Comparison of ENCODE assay signal across 8 mouse cellular contexts in genomic region chr11:114684627-114685373, GRCm38 (mm10). TPM values are rescaled to one million over a fixed set of nuclear protein-coding genes. Genes with fewer than 3 reads are reported as not detected.
DNase-seq lines count a peak whose midpoint lies in the region; ATAC-seq and TF ChIP-seq lines count a peak whose summit lies in the region.

No protein-coding gene starts in this region.

- no peaks in the 10 kb centered on the region for H3K79me2 ChIP-seq in CH12.LX (replicated peaks; ENCODE audit: control insufficient read depth, extremely low read depth, insufficient read depth, poor library complexity, severe bottlenecking)

- H3K9me3 ChIP-seq in CH12.LX (replicated peaks; ENCODE audit: low read length), result no peaks in the 10 kb centered on the region
- no peaks in the 10 kb centered on the region for H3K9me3 ChIP-seq in embryonic facial prominence, embryonic 10.5 days
- H3K9me3 ChIP-seq in liver, embryonic 11.5 days (ENCODE audit: control insufficient read depth, low read length), result no peaks in the 10 kb centered on the region

- no peak for TF ChIP-seq CTCF in CH12.LX (conservative IDR thresholded peaks at IDR 0.05 in 1 of 2, IDR thresholded peaks at IDR 0.05 in 1 of 2; ENCODE audit: low read depth in 2 of 2, low read length in 2 of 2)

- peaks cover 5 to 45% of the 10 kb centered on the region in 2 experiments for H3K4me1 ChIP-seq in CH12.LX (ENCODE audit: control insufficient read depth in 1 of 2, insufficient read depth in 2 of 2)
- peaks cover 55% of the 10 kb centered on the region for H3K4me1 ChIP-seq in embryonic facial prominence, embryonic 10.5 days
- peaks cover 7% of the 10 kb centered on the region for H3K4me1 ChIP-seq in liver, embryonic 11.5 days (replicated peaks; ENCODE audit: control insufficient read depth, insufficient read depth, low read length)

- no peak for TF ChIP-seq RAD21 in CH12.LX (IDR thresholded peaks at IDR 0.05; ENCODE audit: low read depth, low read length)

- dilution Hi-C loops in CH12.LX (cut with MboI; ENCODE audit: extremely low pct_ligation_motif_present, extremely low pct_unique_long_range_greater_than_20kb, low sequenced_read_pairs), result no loop called here

- in situ Hi-C loops in CH12.LX (cut with MboI; ENCODE audit: low pct_ligation_motif_present, low pct_unique_long_range_greater_than_20kb, low sequenced_read_pairs), result no loop called here

- peak overlapping the region in 2 of 3 experiments; percentile 6 to 27 for H3K4me3 ChIP-seq in CH12.LX (replicated peaks in 1 of 3; ENCODE audit: low read depth in 2 of 3, low read length in 2 of 3, poor library complexity in 1 of 3)
- 0 out of 2 replicates have a peak overlapping the region, but pooled peaks have one; percentile 22 for H3K4me3 ChIP-seq in embryonic facial prominence, embryonic 10.5 days
- no peak overlapping the region for H3K4me3 ChIP-seq in liver, embryonic 11.5 days (ENCODE audit: low read depth, low read length)

- no peaks in the 10 kb centered on the region for H3K27me3 ChIP-seq in CH12.LX (replicated peaks)
- no peaks in the 10 kb centered on the region for H3K27me3 ChIP-seq in embryonic facial prominence, embryonic 10.5 days (replicated peaks; ENCODE audit: low read depth, poor library complexity, severe bottlenecking)
- no peaks in the 10 kb centered on the region for H3K27me3 ChIP-seq in liver, embryonic 11.5 days (replicated peaks; ENCODE audit: control insufficient read depth, insufficient read depth, low read length)

- WGBS in embryonic facial prominence, embryonic 10.5 days, result 63% methylated on average over 14 of the region's 14 CpGs
- 73% methylated on average over 14 of the region's 14 CpGs for WGBS in liver, embryonic 11.5 days

- no peak for TF ChIP-seq EP300 in CH12.LX (IDR thresholded peaks at IDR 0.05; ENCODE audit: low read length)

- ATAC-seq in liver, embryonic 11.5 days (replicated peaks; ENCODE audit: low FRiP score), result peak; percentile 22; the same call in 1 of the 2 replicates
- ATAC-seq in activated CD4-positive, CD25-positive, alpha-beta regulatory T cell, adult 4 months, result no peak
- no peak for ATAC-seq in frontal cortex, adult (ENCODE audit: low TSS enrichment)

- no peak overlapping the region for H3K4me2 ChIP-seq in CH12.LX (ENCODE audit: insufficient read depth, low read depth, poor library complexity, severe bottlenecking)
- no peak overlapping the region for H3K4me2 ChIP-seq in liver, embryonic 11.5 days

- no peak overlapping the region for H3K9ac ChIP-seq in CH12.LX (ENCODE audit: insufficient read depth, low read depth)
- H3K9ac ChIP-seq in liver, embryonic 11.5 days (ENCODE audit: low read depth, low read length), result no peak overlapping the region

- no peak overlapping the region for H3K27ac ChIP-seq in CH12.LX (ENCODE audit: insufficient read depth, low read depth)
- peak overlapping the region; percentile 75 for H3K27ac ChIP-seq in embryonic facial prominence, embryonic 10.5 days (replicated peaks)
- no peak overlapping the region for H3K27ac ChIP-seq in liver, embryonic 11.5 days (ENCODE audit: low read depth, low read length)

- peaks cover 0 to 30% of the 10 kb centered on the region in 2 experiments for H3K36me3 ChIP-seq in CH12.LX (replicated peaks in 1 of 2; ENCODE audit: control insufficient read depth in 1 of 2, insufficient read depth in 1 of 2, low read length in 1 of 2)
- peaks cover 12% of the 10 kb centered on the region for H3K36me3 ChIP-seq in embryonic facial prominence, embryonic 10.5 days (replicated peaks)
- no peaks in the 10 kb centered on the region for H3K36me3 ChIP-seq in liver, embryonic 11.5 days (ENCODE audit: control insufficient read depth, insufficient read depth, low read length)

- peak; percentile 51 for DNase-seq in adrenal gland, postnatal 14 days
- DNase-seq in adrenal gland, adult 8-10 months, result no peak
- DNase-seq in CH12.LX (ENCODE audit: extremely low read depth), result no peak
- DNase-seq in embryonic facial prominence, embryonic 10.5 days (ENCODE audit: low spot score), result peak; percentile 57
- DNase-seq in liver, embryonic 11.5 days (ENCODE audit: low spot score), result no peak
- DNase-seq in right cerebral cortex, postnatal 14 days, result no peak

- no peak for TF ChIP-seq POLR2A in CH12.LX (IDR thresholded peaks at IDR 0.05; ENCODE audit: low read depth, low read length)

TF ChIP-seq in CH12.LX, 34 proteins besides CTCF, POLR2A, EP300 and RAD21:
- TF ChIP-seq CHD2 (IDR thresholded peaks at IDR 0.05; ENCODE audit: low read length) (peak; percentile 31; the same call in 1 of the 2 replicates), MAZ (IDR thresholded peaks at IDR 0.05; ENCODE audit: low read depth, low read length) (no peak), ETS1 (conservative IDR thresholded peaks at IDR 0.05; ENCODE audit: low read depth, low read length) (peak; percentile 48; the same call in 1 of the 2 replicates), JUN (IDR thresholded peaks at IDR 0.05; ENCODE audit: insufficient read depth, low read depth, low read length) (no peak), E2F4 (IDR thresholded peaks at IDR 0.05; ENCODE audit: insufficient replicate concordance, low read depth, low read length) (no peak), ELF1 (IDR thresholded peaks at IDR 0.05; ENCODE audit: low read depth, low read length) (no peak), BHLHE40 (IDR thresholded peaks at IDR 0.05; ENCODE audit: low read depth, low read length) (peak; percentile 50), ZKSCAN1 (IDR thresholded peaks at IDR 0.05; ENCODE audit: borderline replicate concordance, low read depth, low read length) (peak; percentile 71), UBTF (IDR thresholded peaks at IDR 0.05; ENCODE audit: low read depth, low read length) (no peak), USF2 (conservative IDR thresholded peaks at IDR 0.05; ENCODE audit: low read depth, low read length) (no peak)
TF ChIP-seq in CH12.LX: peak in this region for 4.

RNA-seq across cellular contexts. Expression of gene Ttyh2, which starts 9.6 kb away (rescaled TPM):
- 61.7 and 64.7 TPM in 2 replicates for total RNA-seq in adrenal gland, postnatal 14 days (2021)
- total RNA-seq in adrenal gland, adult 8-10 months (2022), result 100 to 1,000 TPM in 2 of 4 experiments, 10 to 100 TPM in 2; 75.1 to 107 (median 88.6) TPM
- total RNA-seq in CH12.LX (2012; rRNA removed), result 1.4 TPM in 2 replicates
- total RNA-seq in CH12.LX (2014; rRNA removed), result 0.82 and 1.2 TPM in 2 replicates
- polyA plus RNA-seq in CH12.LX (2012; ENCODE audit: insufficient read length, low read depth), result 2.4 TPM in 2 replicates
- polyA plus RNA-seq in embryonic facial prominence, embryonic 10.5 days (2016; fragmentation: Nextera tagmentation; extraction: Ambion mirVana), result 14.9 and 16.1 TPM in 2 replicates
- 7.1 and 7.4 TPM in 2 replicates for polyA plus RNA-seq in liver, embryonic 11.5 days (2014; fragmentation: Nextera tagmentation; extraction: Ambion mirVana)
- 1 to 10 TPM; 2.4 to 3.3 TPM for polyA plus RNA-seq in activated CD4-positive, CD25-positive, alpha-beta regulatory T cell, adult 4 months (2017; shearing (Covaris generic))

RNA-seq across cellular contexts. Expression of gene Rpl38, which starts 16.5 kb away (rescaled TPM):
- 1,048 and 1,188 TPM in 2 replicates for total RNA-seq in adrenal gland, postnatal 14 days (2021)
- 1,000 to 10,000 TPM; 1,051 to 1,434 (median 1,137) TPM for total RNA-seq in adrenal gland, adult 8-10 months (2022)
- total RNA-seq in CH12.LX (2012; rRNA removed), result 5,484 and 5,556 TPM in 2 replicates
- 3,381 and 4,204 TPM in 2 replicates for total RNA-seq in CH12.LX (2014; rRNA removed)
- 1,021 and 1,435 TPM in 2 replicates for polyA plus RNA-seq in CH12.LX (2012; ENCODE audit: insufficient read length, low read depth)
- 1,047 and 1,098 TPM in 2 replicates for polyA plus RNA-seq in embryonic facial prominence, embryonic 10.5 days (2016; fragmentation: Nextera tagmentation; extraction: Ambion mirVana)
- 1,440 and 1,641 TPM in 2 replicates for polyA plus RNA-seq in liver, embryonic 11.5 days (2014; fragmentation: Nextera tagmentation; extraction: Ambion mirVana)
- polyA plus RNA-seq in activated CD4-positive, CD25-positive, alpha-beta regulatory T cell, adult 4 months (2017; shearing (Covaris generic)), result 1,000 to 10,000 TPM; 1,043 to 1,380 TPM

RNA-seq across cellular contexts. Expression of gene Dnaic2, which starts 42.4 kb away (rescaled TPM):
- total RNA-seq in adrenal gland, postnatal 14 days (2021), result 0.44 and 0.64 TPM in 2 replicates
- total RNA-seq in adrenal gland, adult 8-10 months (2022), result under 1 TPM; 0.38 to 0.51 (median 0.42) TPM
- total RNA-seq in CH12.LX (2012; rRNA removed) (0.17 and 0.59 TPM in 2 replicates), CH12.LX (2014; rRNA removed) (0.93 and 1.2 TPM in 2 replicates)
- polyA plus RNA-seq in CH12.LX (2012; ENCODE audit: insufficient read length, low read depth), result 0.45 and 0.83 TPM in 2 replicates
- polyA plus RNA-seq in embryonic facial prominence, embryonic 10.5 days (2016; fragmentation: Nextera tagmentation; extraction: Ambion mirVana), result 1.7 and 1.8 TPM in 2 replicates
- not detected in 2 replicates for polyA plus RNA-seq in liver, embryonic 11.5 days (2014; fragmentation: Nextera tagmentation; extraction: Ambion mirVana)
- polyA plus RNA-seq in activated CD4-positive, CD25-positive, alpha-beta regulatory T cell, adult 4 months (2017; shearing (Covaris generic)), result not detected

Comparison
In these comparisons a context has a peak if more than half of its experiments do, and no peak if none do; other contexts are left out.
1. DNase-seq: peak in adrenal gland, postnatal 14 days (single experiment) and embryonic facial prominence, embryonic 10.5 days (single experiment); none in adrenal gland, adult 8-10 months (single experiment), CH12.LX (single experiment), liver, embryonic 11.5 days (single experiment) and right cerebral cortex, postnatal 14 days (single experiment).